Mouse (Mus musculus) stomach, postnatal 0 days (tissue): ENCODE measurements at regions not wholly inside any gene's neighbourhood (a gene's known extent, or its start where the extent isn't known, plus 50 kb on each side); places are given as distances from the start of the nearest gene placed in this dataset.

ENCODE experiments used
- CTCF ChIP-seq: IDR thresholded peaks from 2 replicates; pipeline ENCODE4 v1.5.1; 2016; ENCODE audit warnings: antibody characterized with exemption, low read depth, mild to moderate bottlenecking, moderate library complexity
- EP300 ChIP-seq: optimal IDR thresholded peaks from 2 replicates; pipeline ENCODE3; 2016; ENCODE audit warnings: antibody characterized with exemption

DNA sequence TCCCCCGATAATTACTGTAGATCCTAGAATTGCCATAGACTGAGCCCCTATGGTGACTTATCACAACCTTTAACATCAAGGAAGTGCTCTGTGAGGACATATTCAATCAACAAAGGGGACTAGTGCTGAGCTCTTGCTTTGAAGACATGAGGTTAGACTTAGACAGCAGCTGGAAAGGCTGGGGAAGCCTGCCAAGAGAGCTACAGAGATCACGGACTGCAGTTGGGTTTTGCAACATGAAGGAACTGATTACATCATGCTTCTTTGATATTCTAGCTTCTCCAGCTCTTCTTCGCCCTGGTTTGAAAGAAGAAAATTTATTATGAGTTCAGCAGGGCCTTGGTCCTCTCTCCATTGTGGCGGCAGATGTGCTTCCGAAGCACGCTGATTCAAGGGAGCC, 271.2 kb downstream of the C1d start:
- TF ChIP-seq CTCF (no peak), EP300 (no peak)
